Mouse (Mus musculus) embryonic fibroblast, embryonic 13.5 days (primary cell): ENCODE data around the gene Clmp.

Experiments used
- CTCF ChIP-seq: IDR thresholded peaks from 2 replicates; pipeline ENCODE4 v1.5.1; 2011; ENCODE audit warnings: mild to moderate bottlenecking, control low read depth, low read length, moderate library complexity, borderline replicate concordance; ENCODE audit not compliant: insufficient read depth
- POLR2A ChIP-seq: IDR thresholded peaks from 2 replicates; pipeline ENCODE4 v1.6.1; 2011; ENCODE audit warnings: low read depth, mild to moderate bottlenecking, control low read depth, low read length, moderate library complexity

DNA sequence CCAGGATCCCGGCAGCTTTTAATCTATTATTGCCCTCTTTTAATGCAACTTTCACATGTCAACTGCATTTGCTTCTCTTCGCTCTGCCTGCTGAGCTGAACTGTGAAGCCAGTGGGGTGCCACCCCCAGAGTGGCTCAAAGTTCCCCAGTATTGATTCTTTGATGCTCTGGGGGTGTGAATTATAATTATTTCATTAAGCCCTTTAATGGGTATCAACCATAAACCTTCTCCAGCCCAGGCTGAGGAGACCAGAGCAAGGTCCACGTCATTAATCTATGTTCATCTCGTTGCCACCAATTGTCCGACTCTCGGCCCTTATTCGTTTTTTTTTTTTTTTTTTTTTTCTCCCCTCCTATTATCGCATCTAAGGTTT, 123.1 kb downstream of the Clmp start:
- no peak for TF ChIP-seq CTCF
- TF ChIP-seq POLR2A = no peak
